In the genomic region with DNA sequence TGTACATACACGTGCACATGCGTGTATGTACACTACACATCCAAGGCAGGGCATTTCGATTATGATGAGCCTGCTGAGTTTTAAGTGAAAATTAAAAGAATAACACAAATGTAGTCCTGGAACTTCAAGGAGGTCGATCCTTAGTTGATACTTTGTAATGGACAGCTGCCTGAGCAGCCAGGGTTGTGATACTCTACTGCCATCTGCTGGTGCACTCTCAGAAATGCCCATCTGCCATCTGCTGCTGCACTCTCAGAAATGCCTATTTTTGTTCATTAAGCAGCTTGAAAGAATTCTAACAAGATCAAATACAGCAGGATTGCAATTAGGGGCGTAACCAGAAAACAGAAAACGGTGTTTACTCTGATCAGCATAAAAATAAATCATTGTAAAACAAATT, we compare ENCODE assay signal across 8 mouse cellular contexts.
A peak's percentile ranks its signal among the peaks of the same experiment; 100 is the strongest.
DNase-seq lines count a peak whose midpoint lies in the region; ATAC-seq and TF ChIP-seq lines count a peak whose summit lies in the region.

No protein-coding gene starts in this region.

- H3K4me3 ChIP-seq in neural tube, embryonic 15.5 days (replicated peaks), result no peak overlapping the region
- no peak overlapping the region for H3K4me3 ChIP-seq in liver, embryonic 14.5 days (ENCODE audit: insufficient read depth in 1 of 2, low read depth in 2 of 2, low read length in 2 of 2)

- H3K27me3 ChIP-seq in neural tube, embryonic 15.5 days (replicated peaks), result no peaks in the 10 kb centered on the region
- H3K27me3 ChIP-seq in liver, embryonic 14.5 days (ENCODE audit: control insufficient read depth, insufficient read depth, low read length), result no peaks in the 10 kb centered on the region

- no peaks in the 10 kb centered on the region for H3K4me1 ChIP-seq in neural tube, embryonic 15.5 days
- H3K4me1 ChIP-seq in liver, embryonic 14.5 days (replicated peaks; ENCODE audit: control insufficient read depth in 2 of 2, insufficient read depth in 2 of 2, low read length in 1 of 2), result no peaks in the 10 kb centered on the region

- DNase-seq in neural tube, embryonic 10.5 days (ENCODE audit: extremely low spot score, low spot score), result peak; percentile 31
- peak; percentile 51 for DNase-seq in adrenal gland, postnatal 10 days
- peak; percentile 4 for DNase-seq in fibroblast of lung, adult 2 months (ENCODE audit: low read depth)
- DNase-seq in kidney, adult 8-10 months, result peak; percentile 24 to 34
- DNase-seq in liver, embryonic 14.5 days (ENCODE audit: low read depth in 3 of 3, low spot score in 3 of 3), result no peak
- peak; percentile 36 for DNase-seq in right cerebral cortex, adult 18-20 months

- no peaks in the 10 kb centered on the region for H3K36me3 ChIP-seq in neural tube, embryonic 15.5 days
- H3K36me3 ChIP-seq in liver, embryonic 14.5 days (replicated peaks; ENCODE audit: control insufficient read depth, insufficient read depth, low read depth), result no peaks in the 10 kb centered on the region

- no peak for ATAC-seq in neural tube, embryonic 15.5 days (ENCODE audit: low FRiP score)
- ATAC-seq in liver, embryonic 14.5 days (ENCODE audit: insufficient read depth), result no peak
- no peak for ATAC-seq in activated CD4-positive, CD25-positive, alpha-beta regulatory T cell, adult 4 months

- H3K9me3 ChIP-seq in neural tube, embryonic 15.5 days (replicated peaks), result no peaks in the 10 kb centered on the region
- no peaks in the 10 kb centered on the region for H3K9me3 ChIP-seq in liver, embryonic 14.5 days (ENCODE audit: control insufficient read depth, low read length)

- no peak overlapping the region for H3K4me2 ChIP-seq in neural tube, embryonic 15.5 days
- H3K4me2 ChIP-seq in liver, embryonic 14.5 days (ENCODE audit: low read depth), result no peak overlapping the region

- TF ChIP-seq EP300 in liver, embryonic 14.5 days (IDR thresholded peaks at IDR 0.05; ENCODE audit: low read depth), result no peak

- H3K27ac ChIP-seq in neural tube, embryonic 15.5 days (replicated peaks), result no peak overlapping the region
- no peak overlapping the region for H3K27ac ChIP-seq in liver, embryonic 14.5 days

- TF ChIP-seq CTCF in liver, embryonic 14.5 days (IDR thresholded peaks at IDR 0.05; ENCODE audit: low read depth), result peak; percentile 64

- no peak overlapping the region for H3K9ac ChIP-seq in neural tube, embryonic 15.5 days (replicated peaks)
- H3K9ac ChIP-seq in liver, embryonic 14.5 days (replicated peaks), result no peak overlapping the region

- 41% methylated on average over 6 of the region's 6 CpGs for WGBS in neural tube, embryonic 15.5 days
- 18% methylated on average over 6 of the region's 6 CpGs for WGBS in liver, embryonic 14.5 days (ENCODE audit: insufficient replicate concordance)

Comparison
In these comparisons a context has a peak if more than half of its experiments do, and no peak if none do; other contexts are left out.
1. DNase-seq: peak in neural tube, embryonic 10.5 days (single experiment), adrenal gland, postnatal 10 days (single experiment), fibroblast of lung, adult 2 months (single experiment), kidney, adult 8-10 months (2 of 2) and right cerebral cortex, adult 18-20 months (single experiment); none in liver, embryonic 14.5 days (0 of 3).